Mouse (Mus musculus) thymus, adult 18-20 months (tissue): ENCODE data around the gene Cdhr1.
"Not testable (repeated sequence)": the region's sequence is repeated elsewhere in the genome, so short reads cannot be mapped to it uniquely, and the experiment has no call there.

Experiments used
- DNase-seq, 2 experiments: peaks; one replicate each; pipeline ENCODE4 v3.0.0; 2022; ENCODE audit warnings: mixed read lengths in 2 of 2

The Cdhr1 gene

DNA sequence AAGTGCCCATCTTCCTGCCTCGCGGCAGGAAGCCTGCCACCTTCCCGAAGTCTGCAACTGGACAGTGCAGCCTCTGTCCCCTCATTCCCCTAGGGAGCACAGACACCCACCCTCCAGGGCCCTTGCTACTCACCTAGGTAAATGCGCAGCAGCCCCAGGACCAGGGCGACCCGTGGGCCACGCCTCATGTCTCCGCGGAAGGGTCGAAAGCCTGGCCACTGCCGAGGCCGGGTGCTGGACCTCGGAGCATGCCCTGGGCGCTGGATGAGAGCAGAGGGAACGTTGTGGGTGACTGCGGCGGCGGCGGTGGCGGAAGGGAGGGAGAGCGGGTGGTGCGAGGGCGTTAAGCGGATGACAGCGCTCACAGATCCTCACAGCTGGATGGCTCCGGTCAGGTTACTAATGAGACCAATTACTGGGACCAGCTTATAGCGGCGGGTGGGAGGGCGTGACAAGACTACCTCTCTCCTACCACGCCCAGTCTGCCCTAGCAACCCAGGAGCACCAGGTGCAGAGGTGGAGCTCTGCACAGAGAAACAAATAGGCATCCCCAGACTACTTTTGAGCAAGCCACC is at the start of gene Cdhr1:
Gene Cdhr1 (minus strand): TSS at position 392 of the 575 bp plus-strand sequence.
- DNase-seq: no peak

DNA sequence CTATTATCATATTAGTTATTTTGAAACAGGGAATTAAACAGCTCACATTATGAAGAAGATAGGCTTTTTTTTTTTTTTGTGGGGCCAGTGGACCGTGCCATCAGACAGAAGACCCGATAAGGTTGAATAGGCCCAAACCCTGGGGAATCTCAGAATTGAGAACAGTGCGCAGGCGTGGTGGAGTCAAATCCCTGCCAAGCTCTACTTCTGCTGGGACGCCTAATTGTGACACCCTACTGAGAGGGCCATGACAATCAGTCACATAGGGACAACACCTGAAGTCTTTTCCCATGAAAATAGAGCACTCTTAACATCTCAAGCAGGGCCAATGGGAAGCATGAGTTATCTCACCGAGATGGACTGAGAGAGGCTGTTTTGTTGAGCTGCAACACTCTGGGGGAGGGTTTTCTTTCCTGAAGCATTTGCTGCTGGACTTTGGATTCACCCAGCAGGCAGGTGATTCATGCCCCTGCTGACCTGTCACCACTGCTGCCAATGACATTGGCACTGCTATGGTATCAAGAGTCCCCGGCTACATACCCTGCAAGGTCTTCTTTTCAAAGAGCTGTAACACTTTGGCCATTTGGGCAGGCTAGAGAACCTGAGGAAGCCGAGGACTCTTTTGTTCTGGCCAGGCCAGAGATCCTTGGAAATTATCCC is 41.0 kb upstream of the Cdhr1 start:
- no peak for DNase-seq

DNA sequence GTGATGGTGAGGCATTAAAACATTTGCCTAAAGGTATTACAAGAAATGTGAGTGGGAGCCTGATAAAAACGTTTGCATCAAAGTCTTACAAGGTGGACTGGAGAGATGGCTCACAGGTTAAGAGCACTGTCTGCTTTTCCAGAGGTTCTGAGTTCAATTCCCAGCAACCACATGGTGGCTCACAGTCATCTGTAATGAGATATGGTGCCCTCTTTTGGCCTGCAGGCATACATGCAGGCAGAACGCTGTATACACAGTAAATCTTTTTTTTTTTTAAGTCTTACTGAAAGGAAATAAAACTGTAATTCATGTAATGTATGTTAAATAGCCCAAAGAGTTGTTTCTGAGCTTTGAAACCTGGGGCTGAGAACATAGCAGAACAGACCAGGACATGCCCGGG is 39.4 kb upstream of the Cdhr1 start:
- DNase-seq: not testable (repeated sequence)

- no peak for DNase-seq
Observed at GRCm38 (mm10) chr14:37136110-37136509, 38.0 kb upstream of the Cdhr1 start.

GRCm38 (mm10) chr14:37135671-37136070 is 37.5 kb upstream of the Cdhr1 start:
- no peak for DNase-seq

GRCm38 (mm10) chr14:37135127-37135593 is 37.0 kb upstream of the Cdhr1 start, which contains the start of gene Ghitm:
Gene Ghitm, minus strand, starts transcription at chr14:37135272.
- peak; percentile 93 to 95 for DNase-seq

DNA sequence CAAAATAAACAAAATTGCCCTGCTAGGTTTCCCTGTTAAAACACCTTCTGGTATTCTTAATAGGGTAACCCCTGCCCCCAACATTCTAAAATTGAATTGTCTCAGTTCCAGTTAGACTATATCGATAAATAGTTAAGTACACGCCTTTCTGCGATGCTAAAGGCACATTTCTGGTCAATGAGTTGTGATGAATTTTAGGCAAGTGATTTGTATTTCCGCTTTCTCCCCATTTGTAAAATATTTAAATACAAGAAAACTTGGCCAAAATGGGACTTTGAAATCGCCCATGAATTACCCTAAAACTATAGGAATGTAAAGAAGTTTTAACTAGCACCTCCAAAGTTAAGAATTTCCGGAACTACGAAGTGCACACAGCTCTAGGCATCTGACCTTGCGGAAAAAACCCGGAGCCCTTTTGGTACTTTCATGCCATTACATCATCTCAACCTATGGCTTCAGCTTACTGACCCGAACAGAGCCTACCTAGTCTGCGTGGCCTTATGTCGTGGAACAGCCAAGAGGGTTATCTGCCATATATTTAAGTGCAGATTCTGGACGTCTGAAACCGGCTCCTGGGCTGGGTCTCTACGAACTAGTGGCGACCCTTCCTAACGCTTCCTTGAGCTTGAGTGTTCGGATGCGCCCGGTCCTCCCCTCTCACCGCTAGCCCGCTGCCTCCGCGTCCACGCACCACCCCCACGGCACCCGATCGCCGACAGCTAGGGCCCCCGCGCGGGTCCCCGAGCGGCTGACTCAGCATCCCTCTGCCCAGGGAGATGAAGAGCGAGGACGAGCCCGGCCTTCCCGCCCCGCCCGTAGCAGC is 36.4 kb upstream of the Cdhr1 start:
- no peak for DNase-seq

DNA sequence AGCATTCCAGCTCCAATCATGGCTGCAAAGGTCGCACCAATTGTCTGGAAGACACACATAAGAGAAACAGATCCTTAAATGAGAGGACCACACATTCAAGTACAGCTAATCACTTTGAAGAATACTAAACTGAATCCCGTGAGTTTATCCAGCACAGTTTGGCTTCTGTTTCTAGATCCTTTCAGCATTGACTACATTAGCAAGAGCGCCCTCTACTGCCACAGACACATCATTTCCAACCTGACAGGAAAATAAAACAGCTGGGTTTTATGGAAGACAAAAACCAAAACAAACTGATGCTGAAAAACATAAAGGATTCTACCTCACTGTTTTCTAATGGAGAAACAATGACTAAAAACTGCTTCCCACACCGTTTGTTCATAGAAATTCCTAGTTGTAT is 29.5 kb upstream of the Cdhr1 start:
- DNase-seq: no peak

GRCm38 (mm10) chr14:37119233-37119632 is 21.1 kb upstream of the Cdhr1 start:
- DNase-seq: no peak

- DNase-seq: no peak
Observed at GRCm38 (mm10) chr14:37113922-37114321, 15.8 kb upstream of the Cdhr1 start, which contains the start of gene 2610528A11Rik. Gene 2610528A11Rik, minus strand, starts transcription at chr14:37114022.

- DNase-seq: no peak
Observed at GRCm38 (mm10) chr14:37112931-37113330, 14.8 kb upstream of the Cdhr1 start.

DNA sequence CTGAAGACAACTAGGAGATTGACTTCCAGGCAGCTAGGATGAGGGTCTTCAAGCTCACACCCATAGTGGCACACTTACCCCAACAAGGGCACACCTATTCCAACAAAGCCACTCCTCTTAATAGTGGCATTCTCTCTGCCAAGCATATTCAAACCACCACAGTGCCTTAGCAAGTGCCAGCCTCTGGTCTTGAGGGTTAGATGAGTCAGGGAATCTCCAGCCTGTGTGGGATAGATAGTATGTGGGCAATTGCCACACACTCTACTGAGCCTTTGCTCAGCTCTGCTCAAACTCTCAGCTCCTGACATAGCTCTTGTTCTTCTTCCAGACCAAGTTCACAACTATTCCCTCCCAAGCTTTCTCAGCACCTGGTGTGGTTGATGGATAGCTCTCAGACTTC is 13.2 kb upstream of the Cdhr1 start:
- DNase-seq: no peak

GRCm38 (mm10) chr14:37110456-37110855 is 12.3 kb upstream of the Cdhr1 start:
- no peak for DNase-seq

GRCm38 (mm10) chr14:37109975-37110374 is 11.8 kb upstream of the Cdhr1 start:
- DNase-seq: no peak

GRCm38 (mm10) chr14:37109460-37109859 is 11.3 kb upstream of the Cdhr1 start:
- no peak for DNase-seq

DNA sequence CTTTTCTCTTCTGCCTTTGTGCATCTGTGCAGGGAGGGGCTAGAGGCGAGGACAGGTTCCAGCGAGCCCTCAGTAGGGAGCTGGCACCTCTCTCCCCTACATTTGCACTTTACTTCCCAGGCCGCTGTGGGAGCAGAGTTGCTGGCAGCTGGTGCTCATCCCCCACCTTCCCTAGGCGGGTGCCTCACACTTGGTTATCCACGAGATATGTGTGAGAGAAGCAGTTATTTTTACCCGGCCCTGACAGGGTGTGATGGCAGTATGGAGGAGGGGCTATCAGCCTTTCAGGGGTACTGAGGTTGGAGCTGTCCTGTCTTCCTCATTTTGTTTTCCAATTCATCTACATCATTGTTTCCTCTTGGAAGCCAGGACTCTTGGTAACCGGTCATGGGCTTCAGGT is 7.7 kb upstream of the Cdhr1 start:
- DNase-seq: no peak

- DNase-seq: no peak
Observed at GRCm38 (mm10) chr14:37104747-37105146, 6.6 kb upstream of the Cdhr1 start.

- no peak for DNase-seq
Observed at GRCm38 (mm10) chr14:37102484-37102883, 4.3 kb upstream of the Cdhr1 start.

DNA sequence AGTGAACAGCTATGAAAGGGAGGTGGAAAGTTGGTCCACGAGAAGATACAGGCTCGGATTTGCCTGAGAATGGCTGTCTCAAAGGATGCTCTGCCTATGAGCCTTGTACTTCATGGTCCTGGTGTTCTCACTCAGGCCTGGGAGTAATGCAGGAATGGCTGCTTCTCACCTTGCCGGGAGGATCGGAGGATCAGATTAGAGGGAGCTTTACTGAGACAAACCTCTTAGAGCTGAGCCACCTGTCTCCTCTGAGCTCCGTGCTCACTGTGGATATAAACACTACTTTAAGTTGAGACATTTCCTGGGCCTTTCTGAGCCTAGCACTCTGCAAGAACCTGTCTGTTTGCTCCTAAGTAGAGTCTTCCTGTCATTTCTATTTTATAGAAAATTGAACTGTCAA is 3.4 kb upstream of the Cdhr1 start:
- DNase-seq: no peak

DNA sequence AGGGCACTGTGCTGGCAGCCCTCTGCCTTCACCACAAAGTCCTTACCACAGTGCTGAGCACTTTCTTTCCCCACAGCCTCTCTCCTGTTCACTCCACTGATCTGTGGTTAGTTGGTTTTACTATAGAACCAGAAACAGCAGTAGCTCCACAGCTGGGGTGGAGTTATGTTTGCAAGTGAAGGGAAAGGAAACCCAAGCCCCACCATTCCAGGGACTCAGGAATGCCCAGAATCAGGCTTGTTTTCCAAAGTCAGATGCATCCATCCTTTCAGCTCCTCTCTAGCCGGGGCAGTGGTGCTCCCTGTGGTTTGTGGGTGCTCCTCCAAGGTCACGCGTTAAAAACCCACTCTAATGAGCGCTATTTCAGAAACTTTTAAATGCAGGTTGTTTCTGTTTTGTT is 2.6 kb downstream of the Cdhr1 start:
- DNase-seq: no peak

GRCm38 (mm10) chr14:37094436-37094835 is 3.7 kb downstream of the Cdhr1 start:
- DNase-seq: no peak

DNA sequence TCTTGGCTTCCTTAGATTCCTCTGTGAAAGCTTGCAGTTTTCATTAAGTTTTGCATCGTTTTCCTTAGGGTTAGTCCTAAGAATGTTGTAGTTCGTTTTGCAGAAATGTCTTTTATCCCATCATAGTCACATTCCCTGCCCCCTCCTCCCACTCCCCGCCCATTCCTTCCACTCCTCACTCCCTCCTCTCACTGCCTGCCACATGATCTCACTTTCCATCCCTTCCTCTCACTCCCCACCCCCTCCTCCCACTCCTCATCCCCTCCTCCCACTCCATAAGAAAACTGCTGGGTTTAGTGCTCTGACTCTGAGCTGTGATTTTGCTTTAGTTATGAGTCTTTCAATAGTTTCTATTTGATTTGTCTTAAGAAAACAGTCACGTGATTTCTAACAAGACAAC is 14.4 kb downstream of the Cdhr1 start:
- no peak for DNase-seq

GRCm38 (mm10) chr14:37080724-37081123 is 17.4 kb downstream of the Cdhr1 start:
- DNase-seq: no peak

- DNase-seq: no peak
Observed at GRCm38 (mm10) chr14:37068516-37068915, 29.6 kb downstream of the Cdhr1 start.
